Mouse (Mus musculus) cerebellum, adult (tissue): ENCODE data around the gene Apol9b.
A peak's percentile ranks its signal among the peaks of the same experiment; 100 is the strongest.
"Not testable (repeated sequence)": the region's sequence is repeated elsewhere in the genome, so short reads cannot be mapped to it uniquely, and the experiment has no call there.

Experiments
- ATAC-seq: cut with Nextera tagmentation; 2 replicates; pipeline ENCODE4 v1.9.2; 2017; ENCODE audit warnings: mild to moderate bottlenecking, moderate library complexity, mixed read lengths; ENCODE audit not compliant: insufficient number of reproducible peaks, low FRiP score, low TSS enrichment

The Apol9b gene

DNA sequence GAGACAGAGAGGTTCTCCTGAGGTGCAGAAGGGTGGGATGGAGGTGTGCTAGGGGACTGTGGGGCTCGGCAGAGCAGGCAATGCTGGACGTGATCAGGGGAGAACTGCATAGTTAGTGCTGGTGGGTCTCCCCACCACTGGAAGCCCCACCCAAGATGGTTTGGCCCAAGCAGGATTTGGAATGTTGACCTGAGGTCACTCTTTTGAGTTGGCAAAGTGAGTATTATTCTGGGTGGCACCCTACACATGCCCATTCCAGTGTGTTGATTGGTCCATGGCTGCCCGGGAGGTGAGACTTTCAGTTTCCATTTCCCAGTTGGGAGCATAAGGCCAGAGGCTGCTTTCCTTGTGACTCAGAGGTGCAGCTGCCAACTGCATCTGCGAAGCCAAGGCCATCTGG, at the start of gene Apol9b:
Gene Apol9b, plus strand, starts transcription at position 301 of the 400 bp plus-strand sequence.
- ATAC-seq: not testable (repeated sequence)

DNA sequence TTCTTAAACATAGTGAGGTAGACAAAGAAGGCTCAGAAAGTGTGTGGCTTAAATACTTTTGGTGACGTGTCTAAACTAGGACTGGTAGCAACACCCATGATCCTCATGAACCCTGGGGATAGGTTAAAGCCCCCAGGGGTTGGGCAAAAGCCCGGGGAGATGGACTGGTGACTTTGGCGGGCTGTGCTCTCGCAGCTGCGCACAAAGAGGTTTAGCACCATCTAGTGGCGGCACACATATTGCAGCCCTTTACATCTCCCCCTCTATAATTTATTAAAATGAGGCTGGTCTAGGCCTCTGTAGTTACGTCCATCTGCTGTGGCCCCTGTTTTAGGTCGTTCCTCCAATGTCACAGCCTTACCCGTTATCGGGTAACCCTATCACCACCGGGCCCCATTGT, 44.9 kb upstream of the Apol9b start:
- not testable (repeated sequence) for ATAC-seq

DNA sequence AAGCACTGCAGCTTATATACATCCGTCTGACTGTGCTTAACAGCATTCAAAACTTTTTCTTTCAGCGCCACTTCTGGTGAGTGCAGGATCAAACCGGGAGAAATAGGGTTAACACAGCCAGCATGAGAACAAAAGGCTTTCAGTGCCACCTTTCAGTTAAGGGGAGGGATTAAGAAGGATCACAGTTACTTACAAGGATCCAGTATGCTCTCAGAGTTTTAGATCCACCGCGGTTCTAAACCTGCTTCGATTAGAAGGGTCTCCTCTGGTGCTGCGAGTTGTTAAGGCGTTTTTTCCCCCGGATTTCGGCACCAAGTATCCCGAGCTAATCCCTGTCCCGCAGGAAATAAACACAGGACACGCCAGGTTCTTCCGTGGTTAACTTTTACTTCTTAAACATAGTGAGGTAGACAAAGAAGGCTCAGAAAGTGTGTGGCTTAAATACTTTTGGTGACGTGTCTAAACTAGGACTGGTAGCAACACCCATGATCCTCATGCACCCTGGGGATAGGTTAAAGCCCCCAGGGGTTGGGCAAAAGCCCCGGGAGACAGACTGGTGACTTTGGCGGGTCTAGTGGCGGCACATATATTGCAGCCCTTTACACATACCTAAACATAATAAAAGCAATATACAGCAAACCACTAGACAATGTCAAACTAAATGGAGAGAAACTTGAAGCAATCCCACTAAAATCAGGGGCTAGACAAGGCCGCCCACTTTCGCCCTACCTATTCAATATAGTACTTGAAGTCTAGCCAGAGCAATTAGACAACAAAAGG, 37.1 kb upstream of the Apol9b start:
- ATAC-seq: not testable (repeated sequence)

DNA sequence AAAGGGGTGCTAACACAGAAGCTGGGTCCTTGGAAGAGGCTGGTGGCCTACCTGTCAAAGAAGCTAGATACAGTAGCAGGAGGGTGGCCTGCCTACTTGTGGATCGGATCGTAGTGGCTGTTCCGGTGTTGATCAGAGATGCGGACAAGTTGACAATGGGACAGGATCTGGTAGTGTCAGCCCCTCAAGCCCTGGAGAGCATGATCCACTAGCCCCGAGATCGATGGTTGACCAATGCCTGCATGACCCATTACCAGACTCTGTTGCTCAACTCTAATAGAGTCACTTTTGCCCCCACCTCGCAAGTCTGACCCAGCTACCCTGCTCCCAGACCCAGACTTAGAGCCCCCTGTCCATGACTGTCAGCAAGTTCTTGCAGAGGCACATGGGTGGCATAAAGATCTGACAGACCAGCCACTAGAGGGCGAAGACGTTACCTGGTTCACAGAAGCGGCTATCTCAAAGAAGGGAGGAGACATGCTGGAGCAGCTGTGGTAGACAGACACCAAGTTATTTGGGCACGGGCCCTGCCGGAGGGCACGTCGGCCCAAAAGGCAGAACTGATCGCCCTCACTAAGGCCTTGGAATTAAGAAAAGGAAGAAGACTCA, 34.0 kb upstream of the Apol9b start:
- not testable (repeated sequence) for ATAC-seq

DNA sequence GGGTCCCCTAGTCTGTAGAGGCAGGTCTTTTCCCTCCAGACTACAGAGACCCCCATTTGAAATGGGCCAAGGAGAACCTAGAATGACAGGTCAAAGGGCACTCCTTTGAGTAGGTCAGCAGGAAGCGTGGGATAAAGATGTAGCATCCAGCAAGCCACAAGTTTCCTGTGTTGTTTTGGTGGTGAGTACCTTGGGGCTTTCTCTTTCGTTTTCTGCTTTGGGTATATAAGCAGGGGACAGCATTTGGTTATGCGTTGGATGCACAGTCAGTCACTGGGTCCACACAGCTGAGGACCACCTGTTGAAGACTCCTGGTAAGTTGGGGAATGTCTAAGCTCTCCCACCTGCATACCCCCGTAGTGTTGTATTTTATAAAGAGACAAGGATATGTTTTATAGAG, 30.2 kb upstream of the Apol9b start, which contains the start of gene Apol7e:
Gene Apol7e, plus strand, starts transcription at position 202 of the 400 bp plus-strand sequence.
- ATAC-seq: not testable (repeated sequence)

DNA sequence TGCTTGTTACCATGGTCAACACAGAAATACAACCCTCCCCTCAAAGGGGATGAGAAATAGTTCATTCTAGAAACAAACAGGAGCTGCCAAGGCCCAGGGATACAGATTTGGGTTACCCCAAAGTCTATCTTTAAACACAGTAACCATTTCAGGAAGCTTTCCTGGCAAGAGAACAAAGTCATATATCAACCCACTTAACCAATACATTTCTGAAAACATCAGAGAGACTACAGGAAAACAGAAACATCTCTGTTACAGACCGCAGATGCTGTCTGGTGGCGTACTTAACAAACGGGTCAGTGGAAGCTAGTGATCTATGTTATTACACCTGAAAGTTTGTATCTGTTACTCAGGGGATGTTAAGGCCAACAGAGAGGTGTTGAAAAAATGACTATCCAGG, 23.5 kb upstream of the Apol9b start:
- ATAC-seq: not testable (repeated sequence)

DNA sequence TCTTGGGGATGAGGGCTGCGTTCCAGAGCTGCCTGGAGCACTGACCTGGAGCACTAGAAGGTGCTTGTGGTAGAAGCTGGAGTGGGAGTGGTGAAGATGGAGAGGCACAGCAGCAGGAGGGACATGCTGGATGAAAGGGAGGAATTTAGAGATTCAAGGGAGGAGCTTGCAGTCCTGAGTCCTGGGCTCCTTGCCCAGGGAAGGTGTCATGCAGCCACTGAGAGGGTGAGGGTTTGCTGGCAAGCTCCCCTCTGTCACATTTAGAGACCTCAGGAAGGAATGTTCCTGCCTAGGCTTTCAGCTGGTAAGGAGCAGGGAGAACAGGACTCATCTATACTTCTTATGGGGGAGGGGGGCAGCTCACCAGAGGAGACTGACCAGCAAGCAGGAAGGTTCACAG, 19.9 kb upstream of the Apol9b start:
- ATAC-seq: not testable (repeated sequence)

DNA sequence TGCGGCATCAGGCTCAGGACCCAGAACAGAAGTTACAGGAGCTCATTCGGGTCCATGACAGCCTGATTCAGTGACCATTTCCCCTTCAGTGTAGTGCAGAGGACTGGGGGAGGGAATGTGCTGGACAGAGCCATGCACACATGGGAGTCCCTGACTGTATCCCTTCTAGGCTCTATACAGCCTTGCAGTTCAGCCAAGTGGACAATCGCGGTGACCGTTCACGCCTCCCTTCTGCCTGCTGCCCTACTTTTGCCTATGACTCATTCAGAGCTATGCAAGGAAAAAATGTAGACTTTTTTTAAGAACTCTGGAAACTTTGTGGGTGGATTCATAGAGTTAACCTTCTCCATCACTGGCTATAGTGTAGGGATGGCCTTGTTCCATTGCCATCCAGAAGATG, 10.6 kb upstream of the Apol9b start:
- not testable (repeated sequence) for ATAC-seq

DNA sequence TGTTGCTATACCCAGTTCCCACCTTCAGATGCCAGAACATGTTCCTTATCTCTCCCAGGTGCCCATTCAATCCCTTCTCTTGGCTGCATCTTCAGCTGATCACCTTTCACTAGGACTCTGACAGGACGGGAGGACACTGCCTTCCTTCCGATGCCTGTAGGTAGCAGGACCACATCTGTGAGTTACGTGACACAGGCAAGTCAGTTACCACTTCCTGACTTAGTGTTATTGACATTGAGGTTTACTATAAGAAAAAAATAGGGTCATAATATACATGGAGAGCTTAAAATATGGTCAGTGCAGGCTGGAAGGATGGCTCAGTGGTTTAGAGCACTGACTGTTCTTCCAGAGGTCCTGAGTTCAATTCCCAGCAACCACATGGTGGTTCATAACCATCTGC, 7.3 kb upstream of the Apol9b start:
- ATAC-seq: not testable (repeated sequence)

DNA sequence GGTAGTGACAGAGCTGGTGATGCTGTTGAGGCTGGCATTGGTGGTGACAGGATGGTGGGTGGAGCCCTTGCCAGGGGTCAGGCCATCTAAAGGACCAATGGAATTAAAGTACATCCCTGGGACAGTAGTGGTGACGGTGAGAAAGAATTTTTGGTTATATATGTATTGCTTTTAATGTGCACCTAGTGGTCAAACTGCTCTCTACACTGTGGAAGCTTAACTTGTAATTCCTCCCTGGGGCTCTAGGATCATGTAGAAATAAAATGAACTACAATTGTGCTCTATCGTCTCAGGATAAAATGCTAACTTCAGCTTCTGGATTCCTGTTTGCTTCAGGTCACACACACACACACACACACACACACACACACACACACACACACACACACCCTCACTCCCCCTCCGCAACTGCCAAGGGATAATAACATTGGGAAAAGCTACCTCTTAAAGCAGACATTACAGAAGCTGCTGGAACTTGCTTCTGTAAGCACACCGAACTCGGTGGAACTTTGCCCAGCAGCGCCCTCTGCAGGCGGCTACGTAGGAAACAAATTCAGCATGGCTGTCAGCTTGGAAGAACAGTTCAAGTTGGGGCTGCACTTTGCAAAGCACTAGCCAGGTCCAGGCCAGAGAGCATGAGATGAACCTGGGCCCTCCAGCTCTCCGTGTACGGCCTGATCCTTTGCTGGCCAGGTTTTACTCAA, 4.5 kb upstream of the Apol9b start:
- ATAC-seq: not testable (repeated sequence)

DNA sequence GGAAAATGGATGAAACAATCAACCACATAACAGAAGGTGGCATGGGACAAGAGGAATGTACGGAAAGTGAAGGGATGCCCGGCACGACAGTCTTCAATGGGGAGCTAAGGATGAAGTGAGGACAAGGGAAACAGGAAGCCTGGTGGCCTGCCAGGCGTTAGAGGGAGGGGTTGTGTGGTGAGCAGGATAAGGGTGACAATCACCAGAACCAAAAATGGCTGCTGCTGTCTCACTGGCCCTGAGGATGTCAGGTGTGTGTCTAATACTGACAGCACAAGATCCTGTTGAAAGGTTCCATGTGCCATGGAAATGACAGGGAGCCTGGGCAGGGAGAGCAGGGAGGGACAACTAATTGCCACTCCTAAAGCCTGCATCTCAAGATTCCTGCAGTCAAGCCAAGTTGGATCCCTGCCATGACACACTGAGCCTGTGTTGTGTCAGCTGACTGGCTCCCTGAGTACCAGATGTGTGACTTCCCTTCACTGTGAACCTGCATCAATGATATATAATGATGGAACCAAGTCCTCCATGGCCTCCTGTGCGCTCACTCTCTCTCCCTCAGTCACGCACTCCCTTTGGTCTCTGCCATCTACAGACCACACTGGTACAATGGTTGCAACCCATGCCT, 3.3 kb upstream of the Apol9b start:
- not testable (repeated sequence) for ATAC-seq

DNA sequence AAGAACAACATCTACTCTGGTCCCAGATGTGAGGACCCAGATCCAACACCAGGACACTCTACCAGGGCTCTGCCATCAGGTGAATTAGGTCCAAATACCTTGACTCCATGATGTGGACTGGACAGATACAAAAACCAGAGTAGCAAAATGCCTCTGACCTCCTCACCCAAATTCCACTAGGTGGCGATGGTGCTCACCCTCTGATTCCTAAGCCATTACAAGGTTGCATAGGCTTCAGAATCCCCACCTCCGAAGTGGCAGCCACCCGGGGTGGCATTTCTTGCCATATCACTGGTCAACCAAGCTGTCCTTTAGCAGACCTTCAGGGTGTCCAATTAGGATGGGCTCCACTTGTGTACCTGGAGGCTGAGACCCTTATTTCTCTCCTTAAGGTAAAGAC, 1.7 kb upstream of the Apol9b start:
- peak; percentile 38; the same call in 1 of the 2 replicates for ATAC-seq

DNA sequence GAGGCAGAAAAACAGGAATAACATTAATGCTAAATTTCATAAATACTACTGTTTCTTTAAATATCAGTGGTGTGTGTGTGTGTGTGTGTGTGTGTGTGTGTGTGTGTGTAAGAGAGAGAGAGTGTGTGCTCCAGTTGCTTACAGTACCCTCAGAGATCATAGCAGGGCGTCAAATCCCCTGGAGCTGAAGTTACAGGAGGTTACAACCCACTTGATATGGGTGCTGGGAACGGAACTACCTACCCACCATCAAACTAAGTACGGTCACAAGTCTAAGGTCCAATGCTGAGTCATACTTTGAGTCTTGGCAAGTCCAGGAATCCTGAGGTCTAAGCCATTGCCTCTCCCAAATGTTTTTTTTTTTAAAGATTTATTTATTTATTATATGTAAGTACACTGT, 1.1 kb upstream of the Apol9b start:
- ATAC-seq: not testable (repeated sequence)

DNA sequence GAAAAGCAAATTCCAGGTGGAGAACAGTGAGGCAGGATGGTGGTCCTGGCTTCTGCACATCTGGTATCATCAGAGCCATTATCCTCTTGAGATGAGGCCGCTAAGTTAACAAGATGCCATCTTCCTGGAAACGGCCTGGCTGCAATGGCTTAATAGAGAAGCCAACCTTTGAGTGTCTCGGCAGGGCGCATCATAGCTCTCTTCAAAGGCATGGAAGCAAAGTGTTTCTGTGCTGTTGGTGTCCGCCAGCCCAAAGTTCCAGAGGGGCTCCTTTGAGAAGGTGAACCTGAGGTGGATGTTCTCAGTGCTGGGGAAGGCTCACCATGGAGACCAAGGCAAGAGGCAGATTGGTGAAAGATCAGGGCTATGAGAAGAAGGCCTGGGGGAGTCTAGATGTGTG, 2.8 kb downstream of the Apol9b start:
- ATAC-seq: no peak

DNA sequence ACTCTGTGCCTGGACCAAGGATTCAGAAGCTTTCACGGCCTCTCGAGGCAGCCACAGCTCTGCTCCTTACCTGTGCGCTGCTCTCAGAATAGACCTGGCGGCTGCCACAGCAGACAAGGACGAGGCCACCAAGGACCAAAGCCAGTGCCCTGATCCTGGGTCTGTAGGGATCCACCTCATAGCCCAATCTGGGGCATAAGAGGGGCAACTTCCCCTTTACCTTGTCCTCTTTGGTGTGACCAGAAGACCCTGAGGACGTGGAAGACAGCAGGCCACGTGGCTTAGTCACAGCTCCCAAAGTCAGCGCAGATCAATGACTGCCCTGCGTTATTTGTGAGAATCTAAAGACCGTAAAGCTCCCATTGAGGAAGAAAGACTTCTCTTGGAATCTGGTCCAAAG, 4.0 kb downstream of the Apol9b start:
- ATAC-seq: not testable (repeated sequence)

DNA sequence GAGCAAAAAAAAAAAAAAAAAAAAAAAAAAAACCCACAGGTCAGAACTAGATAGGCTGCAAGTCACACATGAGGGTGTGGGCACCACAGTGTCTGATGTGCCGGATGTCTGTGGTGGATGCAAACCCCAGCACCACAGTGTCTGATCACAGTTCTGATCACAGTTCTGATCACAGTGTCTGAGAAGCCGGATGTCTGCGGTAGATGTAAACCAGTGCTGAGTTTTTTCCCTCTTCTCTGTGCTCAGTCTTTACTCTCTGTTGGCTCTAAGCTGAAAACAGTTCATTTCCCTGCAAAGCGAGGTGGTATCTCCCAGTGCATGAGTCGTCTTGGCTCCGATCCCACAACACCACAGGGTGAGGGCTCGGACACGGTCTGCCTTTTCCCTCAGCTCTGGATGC, 4.5 kb downstream of the Apol9b start:
- ATAC-seq: not testable (repeated sequence)

DNA sequence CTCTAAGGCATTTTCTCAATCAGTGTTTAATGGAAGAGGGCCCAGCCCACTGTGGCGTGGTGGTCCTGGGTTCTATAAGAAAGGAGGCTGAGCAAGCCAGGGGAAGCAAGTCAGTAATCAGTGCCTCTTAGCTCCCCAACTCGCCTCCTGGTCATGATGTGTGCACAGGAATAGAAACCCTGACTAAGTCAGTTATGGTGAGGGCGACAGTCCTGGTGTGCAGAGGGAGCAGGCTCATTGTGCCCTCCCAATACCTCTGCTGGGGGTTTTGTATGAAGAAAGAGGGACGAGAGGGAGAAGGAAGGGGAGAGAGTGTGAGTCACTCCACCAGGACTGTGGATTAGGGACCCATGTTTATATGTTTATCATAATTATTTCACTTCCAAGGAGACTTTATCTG, 5.1 kb downstream of the Apol9b start:
- not testable (repeated sequence) for ATAC-seq

DNA sequence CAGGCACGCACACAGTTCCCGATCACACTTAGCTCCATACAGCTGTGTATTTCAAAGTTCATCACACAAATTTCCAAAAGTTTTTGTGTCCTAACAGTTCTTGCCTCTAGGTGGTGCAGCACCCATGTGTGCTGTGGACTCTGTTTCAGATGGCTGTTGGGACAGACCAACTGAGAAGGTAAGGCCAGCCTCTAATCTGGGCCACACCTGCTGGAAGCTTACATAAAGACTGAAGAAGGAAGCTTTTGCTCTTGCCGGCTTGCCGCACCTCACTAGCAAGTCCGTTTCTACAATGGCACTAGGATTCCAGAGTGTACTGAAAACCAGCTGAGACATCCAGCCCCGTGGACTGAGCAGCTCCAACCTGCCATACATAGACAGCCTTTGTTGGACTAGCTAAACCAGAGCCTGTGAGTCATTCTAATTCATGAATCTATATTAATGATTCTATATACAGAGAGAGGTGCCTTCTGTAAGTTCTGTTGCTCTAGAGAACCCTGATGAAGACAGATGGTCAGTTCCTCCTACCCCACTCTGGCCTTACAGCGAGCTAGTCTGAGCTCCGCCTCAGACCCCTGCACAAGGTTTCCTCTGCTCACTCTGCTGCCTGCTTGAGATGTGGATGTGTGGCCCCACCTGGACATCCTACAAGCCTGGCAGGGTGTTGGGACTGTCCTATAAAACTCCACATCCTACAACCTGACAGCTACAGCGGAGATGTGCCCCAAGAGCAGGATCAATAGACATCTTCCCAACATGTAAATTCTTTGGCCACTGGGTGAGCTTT, 11.9 kb downstream of the Apol9b start:
- no peak for ATAC-seq

DNA sequence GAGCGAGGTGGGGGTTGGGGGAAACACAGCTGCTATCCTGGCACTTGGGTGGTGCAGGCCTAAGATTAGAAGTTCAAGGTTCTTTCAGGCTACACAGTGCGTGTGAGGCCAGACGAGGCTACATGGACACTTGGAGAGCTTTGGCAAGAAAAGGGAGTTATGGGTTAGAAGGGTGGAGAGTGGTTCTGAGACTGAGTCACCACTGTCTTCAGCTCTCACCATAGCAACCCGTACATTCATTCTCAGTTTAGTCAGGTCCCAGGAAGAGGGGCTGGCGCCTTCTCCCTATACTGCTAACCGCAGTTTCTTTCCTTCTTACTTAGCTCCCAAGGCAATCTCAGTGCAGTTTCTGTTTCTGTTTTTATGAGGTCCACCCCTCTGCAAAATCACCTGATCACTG, 12.7 kb downstream of the Apol9b start:
- ATAC-seq: not testable (repeated sequence)

DNA sequence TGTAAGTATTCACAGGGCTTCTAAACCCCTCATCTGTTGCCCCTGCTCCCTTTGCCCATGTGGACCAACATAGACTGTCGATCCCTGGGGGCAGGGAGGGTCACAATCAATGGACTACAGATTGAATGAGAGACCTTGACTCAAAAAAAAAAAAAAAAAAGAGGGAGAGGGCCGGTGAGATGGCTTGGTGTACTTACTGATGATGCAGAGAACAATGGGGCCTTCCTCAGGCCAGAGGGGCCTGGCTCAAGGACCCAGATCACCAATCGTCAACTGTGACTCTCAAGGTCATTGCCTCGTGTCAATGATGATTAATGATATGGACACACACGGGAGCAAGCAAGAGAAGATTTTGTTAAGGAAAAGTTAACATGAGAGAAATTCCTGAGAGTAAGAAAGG, 15.8 kb downstream of the Apol9b start:
- no peak for ATAC-seq
